Mouse (Mus musculus): ENCODE data around the gene Rictor.
"Not testable (repeated sequence)": the region's sequence is repeated elsewhere in the genome, so short reads cannot be mapped to it uniquely, and the experiment has no call there.

DNA sequence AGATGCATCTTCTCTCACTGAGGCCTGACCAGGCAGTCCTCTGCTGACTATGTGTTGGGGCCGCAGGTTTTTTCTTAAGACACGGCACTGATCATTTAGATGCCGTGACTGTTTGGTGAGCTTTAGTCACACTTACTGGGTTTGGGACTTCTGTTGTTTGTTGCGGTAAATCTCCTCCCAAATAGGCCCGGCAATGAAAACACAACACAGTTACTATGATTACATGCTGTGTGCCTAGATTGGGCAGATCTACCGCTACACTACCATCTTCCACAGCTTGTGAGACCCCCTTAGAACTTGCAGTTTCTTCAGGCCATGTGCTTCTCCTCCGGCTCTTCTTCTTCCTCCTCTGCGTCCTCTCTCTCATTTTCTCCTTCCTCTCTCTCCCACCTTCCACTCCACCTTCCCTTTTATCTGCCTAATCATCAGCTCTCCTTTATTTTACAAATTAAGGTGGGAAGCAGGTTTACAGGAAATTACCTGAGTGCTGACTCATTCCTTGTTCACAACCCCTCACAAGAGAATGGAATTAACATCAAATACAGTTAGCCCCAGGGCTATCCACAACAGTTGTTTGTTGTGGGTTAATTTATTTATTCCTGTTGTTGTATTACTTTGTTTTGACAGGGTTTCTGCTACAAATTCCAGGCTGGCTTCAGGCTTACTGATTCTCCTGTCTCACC, 38.3 kb downstream of the Rictor start:
- not testable (repeated sequence) for TF ChIP-seq POLR2A (IDR thresholded peaks at IDR 0.05; ENCODE audit: low read depth, low read length); CTCF (IDR thresholded peaks at IDR 0.05; ENCODE audit: borderline replicate concordance, insufficient read depth, low read length)

Data from embryonic fibroblast, embryonic 13.5 days (primary cell).